Mouse (Mus musculus) lung, postnatal 25 days (tissue): ENCODE results near the gene Lrrc8e.

Experiments
- DNase-seq: peaks from one replicate; pipeline ENCODE4 v3.0.0; 2022; ENCODE audit warnings: low spot score

The Lrrc8e gene

GRCm38 (mm10) chr8:4226739-4227347 lies at the start of gene Lrrc8e:
TSS of gene Lrrc8e (plus strand) at chr8:4226827.
- DNase-seq = no peak

- DNase-seq = no peak
These were observed 43.2 kb upstream of the Lrrc8e start for GRCm38 (mm10) chr8:4183409-4183808.

- no peak for DNase-seq
These were observed 40.5 kb upstream of the Lrrc8e start for GRCm38 (mm10) chr8:4186151-4186550.

GRCm38 (mm10) chr8:4188605-4189004 lies 38.0 kb upstream of the Lrrc8e start:
- no peak for DNase-seq

- DNase-seq = no peak
These were observed 37.5 kb upstream of the Lrrc8e start for GRCm38 (mm10) chr8:4189031-4189722.

- DNase-seq = no peak
These were observed 34.3 kb upstream of the Lrrc8e start for GRCm38 (mm10) chr8:4192305-4192704.

- peak; percentile 86 for DNase-seq
These were observed 33.6 kb upstream of the Lrrc8e start for GRCm38 (mm10) chr8:4192807-4193587.

GRCm38 (mm10) chr8:4193588-4193894 lies 33.1 kb upstream of the Lrrc8e start:
- no peak for DNase-seq

- no peak for DNase-seq
These were observed 25.3 kb upstream of the Lrrc8e start for GRCm38 (mm10) chr8:4201321-4201720.

- DNase-seq = no peak
These were observed 21.1 kb upstream of the Lrrc8e start for GRCm38 (mm10) chr8:4205246-4206123.

- no peak for DNase-seq
These were observed 20.2 kb upstream of the Lrrc8e start for GRCm38 (mm10) chr8:4206182-4207015.

GRCm38 (mm10) chr8:4207016-4207350 lies 19.6 kb upstream of the Lrrc8e start:
- no peak for DNase-seq

- no peak for DNase-seq
These were observed 15.5 kb upstream of the Lrrc8e start for GRCm38 (mm10) chr8:4211097-4211496.

GRCm38 (mm10) chr8:4212809-4213209 lies 13.8 kb upstream of the Lrrc8e start:
- no peak for DNase-seq

- peak; percentile 74 for DNase-seq
These were observed 13.2 kb upstream of the Lrrc8e start for GRCm38 (mm10) chr8:4213210-4214005.

- peak; percentile 89 for DNase-seq
These were observed 12.3 kb upstream of the Lrrc8e start for GRCm38 (mm10) chr8:4214006-4214980.

GRCm38 (mm10) chr8:4216296-4216695 lies 10.3 kb upstream of the Lrrc8e start:
- no peak for DNase-seq

- DNase-seq = no peak
These were observed 9.6 kb upstream of the Lrrc8e start, which contains the start of gene Prr36 for GRCm38 (mm10) chr8:4216791-4217621. TSS of gene Prr36 (minus strand) at chr8:4217459.
